Comparison of ENCODE assay signal across 19 mouse cellular contexts in the genomic region with DNA sequence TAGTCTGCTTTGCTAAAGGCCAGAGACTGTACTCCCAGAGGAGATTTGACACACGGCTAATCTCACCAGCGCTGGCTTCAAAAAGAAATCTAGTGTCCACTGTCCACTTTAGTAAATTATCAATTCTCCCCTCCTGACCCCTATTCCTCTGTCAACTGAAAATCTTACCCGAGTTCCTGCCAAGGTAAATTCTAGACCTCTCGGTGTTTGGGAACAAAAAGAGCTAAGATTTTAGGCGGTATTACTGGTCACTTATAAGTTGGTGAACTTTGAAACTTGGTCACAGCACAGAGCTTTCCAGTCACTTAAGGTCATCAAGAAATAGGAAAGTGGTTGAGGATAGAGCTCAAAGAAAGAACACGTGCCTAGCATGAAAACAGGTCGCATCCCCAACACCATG. TPM values are rescaled to one million over a fixed set of nuclear protein-coding genes. Genes with fewer than 3 reads are reported as not detected.
DNase-seq lines count a peak whose midpoint lies in the region; ATAC-seq and TF ChIP-seq lines count a peak whose summit lies in the region.
"Had no signal": no experiment of that assay in that cellular context is flagged by ENCODE, and none has a peak within 500 bp of the region (broad histone marks: within the 10 kb centered on the region; RNA-seq: fewer than 3 reads in every experiment).

No protein-coding gene starts in this region.

- peak overlapping the region; percentile 86 for H3K27ac ChIP-seq in kidney, adult 2 months (ENCODE audit: insufficient read depth, low read depth, low read length)
- no peak overlapping the region for H3K27ac ChIP-seq in kidney, embryonic 15.5 days
- H3K27ac ChIP-seq in liver, embryonic 13.5 days = peak overlapping the region; percentile 47
- H3K27ac ChIP-seq in liver, embryonic 11.5 days (ENCODE audit: low read depth, low read length) = no peak overlapping the region
- H3K27ac ChIP-seq: embryonic facial prominence, embryonic 12.5 days; forebrain, embryonic 15.5 days; heart, embryonic 13.5 days had no signal

- peaks cover 23% of the 10 kb centered on the region for H3K4me1 ChIP-seq in kidney, adult 2 months (ENCODE audit: control insufficient read depth, insufficient read depth, low read length)
- H3K4me1 ChIP-seq in kidney, embryonic 15.5 days = peaks cover 4% of the 10 kb centered on the region; the same call in 1 of the 2 replicates
- H3K4me1 ChIP-seq in liver, embryonic 13.5 days (replicated peaks) = peaks cover 5% of the 10 kb centered on the region
- H3K4me1 ChIP-seq in liver, embryonic 11.5 days (replicated peaks; ENCODE audit: control insufficient read depth, insufficient read depth, low read length) = no peaks in the 10 kb centered on the region
- H3K4me1 ChIP-seq: embryonic facial prominence, embryonic 12.5 days; forebrain, embryonic 15.5 days; heart, embryonic 13.5 days had no signal

- no peak overlapping the region for H3K4me2 ChIP-seq in kidney, embryonic 15.5 days
- no peak overlapping the region for H3K4me2 ChIP-seq in liver, embryonic 13.5 days
- H3K4me2 ChIP-seq in liver, embryonic 11.5 days = no peak overlapping the region
- H3K4me2 ChIP-seq: embryonic facial prominence, embryonic 12.5 days; forebrain, embryonic 15.5 days; heart, embryonic 13.5 days had no signal

- no peak overlapping the region for H3K4me3 ChIP-seq in kidney, adult 2 months (ENCODE audit: insufficient read depth, low read depth, low read length)
- H3K4me3 ChIP-seq in kidney, embryonic 15.5 days (replicated peaks) = no peak overlapping the region
- no peak overlapping the region for H3K4me3 ChIP-seq in liver, embryonic 13.5 days (replicated peaks)
- no peak overlapping the region for H3K4me3 ChIP-seq in liver, embryonic 11.5 days (ENCODE audit: low read depth, low read length)
- H3K4me3 ChIP-seq: embryonic facial prominence, embryonic 12.5 days; forebrain, embryonic 15.5 days; heart, embryonic 13.5 days had no signal

- TF ChIP-seq POLR2A in kidney, adult 2 months (IDR thresholded peaks at IDR 0.05; ENCODE audit: low read depth, low read length) = no peak

- TF ChIP-seq CTCF in kidney, adult 2 months (conservative IDR thresholded peaks at IDR 0.05; ENCODE audit: insufficient read depth, insufficient read length, low read depth, low read length) = no peak

- whole genome bisulfite sequencing in kidney, adult 2 months = 49% methylated on average over 7 of the region's 7 CpGs
- WGBS in kidney, embryonic 15.5 days = 75% methylated on average over 7 of the region's 7 CpGs
- 57% methylated on average over 7 of the region's 7 CpGs for WGBS in liver, embryonic 13.5 days (ENCODE audit: insufficient replicate concordance)
- WGBS in liver, embryonic 11.5 days = 73% methylated on average over 7 of the region's 7 CpGs

- no peaks in the 10 kb centered on the region for H3K27me3 ChIP-seq in kidney, adult 2 months (replicated peaks; ENCODE audit: control insufficient read depth, insufficient read depth, low read length)
- no peaks in the 10 kb centered on the region for H3K27me3 ChIP-seq in kidney, embryonic 15.5 days
- no peaks in the 10 kb centered on the region for H3K27me3 ChIP-seq in liver, embryonic 13.5 days
- no peaks in the 10 kb centered on the region for H3K27me3 ChIP-seq in liver, embryonic 11.5 days (replicated peaks; ENCODE audit: control insufficient read depth, insufficient read depth, low read length)
- H3K27me3 ChIP-seq: CH12.LX; embryonic facial prominence, embryonic 12.5 days; forebrain, embryonic 15.5 days had no signal

- H3K9me3 ChIP-seq in kidney, embryonic 15.5 days (replicated peaks) = no peaks in the 10 kb centered on the region
- no peaks in the 10 kb centered on the region for H3K9me3 ChIP-seq in liver, embryonic 13.5 days (replicated peaks)
- no peaks in the 10 kb centered on the region for H3K9me3 ChIP-seq in liver, embryonic 11.5 days (ENCODE audit: control insufficient read depth, low read length)
- H3K9me3 ChIP-seq: embryonic facial prominence, embryonic 12.5 days; forebrain, embryonic 15.5 days; heart, embryonic 13.5 days had no signal

- peak; percentile 88 for DNase-seq in kidney, adult 2 months
- DNase-seq in liver, embryonic 13.5 days = no peak
- no peak for DNase-seq in liver, embryonic 11.5 days (ENCODE audit: low spot score)
- DNase-seq in kidney, postnatal 36 days = peak; percentile 32 to 70
- no peak for DNase-seq in left cerebral cortex, adult 11 months (ENCODE audit: low spot score)
- DNase-seq: adrenal gland, postnatal 14 days; cerebellum, adult 11-12 months; cerebellum, adult 9-10 months; cerebellum, postnatal 25 days; gastrocnemius, postnatal 36 days; heart, adult 11 months; heart, postnatal 4 days had no signal

- H3K9ac ChIP-seq in kidney, embryonic 15.5 days = no peak overlapping the region
- H3K9ac ChIP-seq in liver, embryonic 13.5 days = no peak overlapping the region
- H3K9ac ChIP-seq in liver, embryonic 11.5 days (ENCODE audit: low read depth, low read length) = no peak overlapping the region
- H3K9ac ChIP-seq: embryonic facial prominence, embryonic 12.5 days; forebrain, embryonic 15.5 days; heart, embryonic 13.5 days had no signal

- no peaks in the 10 kb centered on the region; the same call in 1 of the 2 replicates for H3K36me3 ChIP-seq in kidney, adult 2 months (ENCODE audit: control insufficient read depth, insufficient read depth, low read length)
- H3K36me3 ChIP-seq in kidney, embryonic 15.5 days = no peaks in the 10 kb centered on the region
- H3K36me3 ChIP-seq in liver, embryonic 13.5 days = no peaks in the 10 kb centered on the region
- no peaks in the 10 kb centered on the region for H3K36me3 ChIP-seq in liver, embryonic 11.5 days (ENCODE audit: control insufficient read depth, insufficient read depth, low read length)
- H3K36me3 ChIP-seq: embryonic facial prominence, embryonic 12.5 days; forebrain, embryonic 15.5 days; heart, embryonic 13.5 days had no signal

- ATAC-seq in kidney, embryonic 15.5 days (replicated peaks; ENCODE audit: low FRiP score) = no peak
- ATAC-seq in liver, embryonic 13.5 days (ENCODE audit: low read depth) = no peak
- no peak for ATAC-seq in liver, embryonic 11.5 days (replicated peaks; ENCODE audit: low FRiP score)
- ATAC-seq: activated CD4-positive, CD25-positive, alpha-beta regulatory T cell, adult 4 months; forebrain, embryonic 15.5 days; Patski had no signal

RNA-seq across cellular contexts. Expression of gene Aass, which starts 6.1 kb away (rescaled TPM):
- 92.7 and 114 TPM in 2 replicates for polyA plus RNA-seq in kidney, adult 2 months (2012; rRNA removed)
- 1.7 and 2.1 TPM in 2 replicates for polyA plus RNA-seq in kidney, embryonic 15.5 days (2015; fragmentation: Nextera tagmentation; extraction: Ambion mirVana)
- 25.0 and 34.4 TPM in 2 replicates for polyA plus RNA-seq in liver, embryonic 13.5 days (2015; fragmentation: Nextera tagmentation; extraction: Ambion mirVana)
- polyA plus RNA-seq in liver, embryonic 11.5 days (2014; fragmentation: Nextera tagmentation; extraction: Ambion mirVana) = 21.7 and 26.6 TPM in 2 replicates
- polyA plus RNA-seq: activated CD4-positive, CD25-positive, alpha-beta regulatory T cell, adult 4 months; Patski had no signal

Comparison
In these comparisons a context has a peak if more than half of its experiments do, and no peak if none do; other contexts are left out.
1. H3K27ac ChIP-seq: peak in kidney, adult 2 months (single experiment) and liver, embryonic 13.5 days (single experiment); none in kidney, embryonic 15.5 days (single experiment) and liver, embryonic 11.5 days (single experiment).
2. DNase-seq: peak in kidney, adult 2 months (single experiment) and kidney, postnatal 36 days (2 of 2); none in liver, embryonic 13.5 days (single experiment), liver, embryonic 11.5 days (single experiment) and left cerebral cortex, adult 11 months (single experiment).